Mouse (Mus musculus) CH12.LX (cell line): Measurements from ENCODE around the gene Cib4. TPM values are rescaled to one million over a fixed set of nuclear protein-coding genes. Genes with fewer than 3 reads are reported as not detected.

ENCODE experiments used
- DNase-seq: peaks from one replicate; pipeline ENCODE4 v3.0.0-alpha.2; 2013; ENCODE audit errors: extremely low read depth
- H3K27ac ChIP-seq: 2 replicates; pipeline ENCODE4 v1.5.1; 2012; ENCODE audit warnings: low read depth, mild to moderate bottlenecking, control low read depth, moderate library complexity; ENCODE audit not compliant: insufficient read depth
- H3K27me3 ChIP-seq: replicated peaks from 2 replicates; pipeline ENCODE3; 2012; ENCODE audit warnings: inconsistent platforms
- H3K36me3 ChIP-seq, 2 experiments: replicated peaks in 1 of 2; 2 replicates each; pipeline versions ENCODE3 to v1.6.1; 2012; ENCODE audit warnings: inconsistent platforms in 1 of 2, low read length in 1 of 2, mild to moderate bottlenecking in 1 of 2, mixed read lengths in 1 of 2, moderate library complexity in 1 of 2; ENCODE audit not compliant: control insufficient read depth in 1 of 2, insufficient read depth in 1 of 2
- H3K4me1 ChIP-seq, 2 experiments: 2 replicates each; pipeline ENCODE4 v1.6.1; 2012; ENCODE audit warnings: inconsistent platforms in 1 of 2, moderate library complexity in 1 of 2; ENCODE audit not compliant: insufficient read depth in 2 of 2, control insufficient read depth in 1 of 2
- H3K4me2 ChIP-seq: 2 replicates; pipeline ENCODE4 v1.6.1; 2012; ENCODE audit warnings: low read depth, mild to moderate bottlenecking, control low read depth; ENCODE audit not compliant: poor library complexity, insufficient read depth, severe bottlenecking
- H3K4me3 ChIP-seq, 3 experiments: fragments of 150-350 bp in 1 of 3; sonication (generic) in 1 of 3; replicated peaks in 1 of 3; 2 replicates each; pipeline versions ENCODE3 to v1.5.1; 2011 to 2012; ENCODE audit warnings: low read depth in 2 of 3, low read length in 2 of 3, mild to moderate bottlenecking in 2 of 3, moderate library complexity in 2 of 3, control low read depth in 1 of 3, improper control_type of control experiment in 1 of 3, inconsistent platforms in 1 of 3, mixed read lengths in 1 of 3; ENCODE audit not compliant: poor library complexity in 1 of 3
- H3K79me2 ChIP-seq: replicated peaks from 2 replicates; pipeline ENCODE4 v1.6.1; 2012; ENCODE audit warnings: mild to moderate bottlenecking, moderate library complexity; ENCODE audit not compliant: control insufficient read depth, poor library complexity, insufficient read depth, severe bottlenecking; ENCODE audit errors: extremely low read depth
- H3K9ac ChIP-seq: 2 replicates; pipeline ENCODE4 v1.6.1; 2012; ENCODE audit warnings: low read depth, mild to moderate bottlenecking, control low read depth, moderate library complexity; ENCODE audit not compliant: insufficient read depth
- H3K9me3 ChIP-seq: replicated peaks from 2 replicates; pipeline ENCODE3; 2012; ENCODE audit warnings: low read length, inconsistent platforms, mixed read lengths
- GABPA ChIP-seq: IDR thresholded peaks from 2 replicates; pipeline ENCODE4 v1.6.1; 2012; ENCODE audit warnings: low read depth, low read length, improper control_type of control experiment, inconsistent platforms; ENCODE audit not compliant: insufficient replicate concordance
- HCFC1 ChIP-seq: IDR thresholded peaks from 2 replicates; pipeline ENCODE4 v1.6.1; 2012; ENCODE audit warnings: low read depth, mild to moderate bottlenecking, inconsistent platforms, low read length, improper control_type of control experiment
- JUND ChIP-seq: conservative IDR thresholded peaks from 2 replicates; pipeline ENCODE4 v1.6.1; 2011; ENCODE audit warnings: low read depth, low read length, improper control_type of control experiment
- MAFK ChIP-seq: IDR thresholded peaks from 2 replicates; pipeline ENCODE4 v1.6.1; 2011; ENCODE audit warnings: low read length, improper control_type of control experiment; ENCODE audit not compliant: insufficient replicate concordance
- MAX ChIP-seq: IDR thresholded peaks from 2 replicates; pipeline ENCODE4 v1.6.1; 2011; ENCODE audit warnings: low read length, improper control_type of control experiment
- MEF2A ChIP-seq: IDR thresholded peaks from 2 replicates; pipeline ENCODE4 v1.6.1; 2014; ENCODE audit warnings: low read depth, mild to moderate bottlenecking, inconsistent platforms, low read length, improper control_type of control experiment, borderline replicate concordance
- MXI1 ChIP-seq: IDR thresholded peaks from 2 replicates; pipeline ENCODE4 v1.6.1; 2011; ENCODE audit warnings: mild to moderate bottlenecking, low read depth, low read length, improper control_type of control experiment
- POLR2AphosphoS2 ChIP-seq: IDR thresholded peaks from 2 replicates; pipeline ENCODE4 v1.6.1; 2011; ENCODE audit warnings: low read depth, low read length, improper control_type of control experiment
- UBTF ChIP-seq: IDR thresholded peaks from 2 replicates; pipeline ENCODE4 v1.6.1; 2012; ENCODE audit warnings: low read depth, mild to moderate bottlenecking, inconsistent platforms, low read length, improper control_type of control experiment, moderate library complexity
- ZC3H11A ChIP-seq: IDR thresholded peaks from 2 replicates; pipeline ENCODE4 v1.6.1; 2012; ENCODE audit warnings: low read depth, mild to moderate bottlenecking, inconsistent platforms, low read length, improper control_type of control experiment
- ZNF384 ChIP-seq: IDR thresholded peaks from 2 replicates; pipeline ENCODE4 v1.6.1; 2012; ENCODE audit warnings: low read depth, low read length, improper control_type of control experiment, inconsistent platforms
- dilution Hi-C: fragments of 300-500 bp; cut with MboI; formaldehyde crosslinking; loops from 2 replicates; pipeline ENCODE4 v1.14.3; 2020; ENCODE audit warnings: low sequenced_read_pairs; ENCODE audit not compliant: extremely low pct_unique_long_range_greater_than_20kb, extremely low pct_ligation_motif_present
- in situ Hi-C: fragments of 300-500 bp; cut with MboI; formaldehyde crosslinking; loops from 3 replicates; pipeline ENCODE4 v1.14.3; 2019; ENCODE audit warnings: low sequenced_read_pairs, low pct_ligation_motif_present, low pct_unique_long_range_greater_than_20kb, mixed read lengths
- polyA plus RNA-seq: library from polyadenylated mRNA; unstranded; fragments of >175 nt; gene quantifications from 2 replicates; pipeline ENCODE4 v1.2.1, GENCODE M21; 2012; ENCODE audit warnings: low read depth; ENCODE audit not compliant: insufficient read length
- total RNA-seq, 2 experiments: library from RNA; depleted of rRNA; stranded (reverse); fragments of 300-350 nt in 1 of 2; fragments of >200 nt in 1 of 2; gene quantifications; 2 replicates each; pipeline ENCODE4 v1.2.3; 2012 to 2014

Gene Cib4
- total and polyA plus RNA-seq, 3 experiments, result not detected

- Histone ChIP-seq H3K27ac (no peak overlapping the region; the same call in 1 of the 2 replicates), H3K4me2 (peak overlapping the region; percentile 79; the same call in 1 of the 2 replicates), H3K9me3 (peaks cover 3% of the 10 kb centered on the region), H3K4me1 (peaks cover 19 to 50% of the 10 kb centered on the region in 2 experiments), H3K9ac (peak overlapping the region; percentile 30; the same call in 1 of the 2 replicates), H3K27me3 (peaks cover 14% of the 10 kb centered on the region), H3K4me3 (peak overlapping the region in 1 of 3 experiments; percentile 17), H3K36me3 (no peaks in the 10 kb centered on the region), H3K79me2 (no peaks in the 10 kb centered on the region)
- TF ChIP-seq MAFK, result no peak
- no peak for TF ChIP-seq JUND
- no peak for TF ChIP-seq POLR2AphosphoS2
- TF ChIP-seq UBTF, result no peak
- TF ChIP-seq GABPA, result no peak
- in situ Hi-C loops (no loop called here), dilution Hi-C loops (no loop called here)
- no peak for DNase-seq
Measured at GRCm38 (mm10) chr5:30593360-30593759, 47.7 kb upstream of the Cib4 start.

DNA sequence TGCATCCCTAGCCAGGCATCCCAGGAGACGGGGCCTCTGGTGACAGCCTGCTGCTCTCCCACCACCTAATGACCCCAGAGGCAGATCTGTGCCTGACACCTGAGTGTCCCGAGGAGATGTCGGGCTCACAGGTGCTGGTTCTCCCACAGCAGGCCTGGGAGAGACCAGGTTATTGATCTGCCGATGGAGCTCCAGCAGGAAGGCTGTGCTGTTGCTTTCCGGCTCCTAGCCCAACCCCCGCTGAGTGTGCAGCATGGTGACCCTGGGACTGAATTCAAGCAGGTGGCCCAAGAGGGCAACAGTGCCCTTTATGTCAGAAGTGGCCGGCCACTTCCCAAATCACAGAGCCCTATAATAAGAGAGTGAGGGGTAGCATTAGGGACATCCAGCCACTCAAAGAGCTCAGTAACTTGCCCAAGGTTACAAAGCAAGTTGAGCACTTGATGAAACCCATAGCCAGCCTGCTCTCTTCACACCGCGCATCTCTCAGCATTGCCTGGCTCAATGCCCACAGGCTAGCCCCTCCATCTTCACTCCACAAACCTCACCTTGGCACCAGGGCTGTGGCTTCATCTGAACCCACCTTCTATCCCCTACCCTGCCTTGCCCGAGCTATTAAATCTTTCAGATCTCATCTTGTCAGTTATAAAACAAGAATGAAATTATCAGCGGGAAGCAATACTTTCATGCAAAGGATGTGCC, 46.8 kb upstream of the Cib4 start:
- H3K9me3 ChIP-seq, result peaks cover 5% of the 10 kb centered on the region
- no peak for DNase-seq
- H3K9ac ChIP-seq, result no peak overlapping the region
- peaks cover 18% of the 10 kb centered on the region for H3K27me3 ChIP-seq
- H3K4me2 ChIP-seq, result no peak overlapping the region
- H3K79me2 ChIP-seq, result no peaks in the 10 kb centered on the region
- no peak overlapping the region for H3K27ac ChIP-seq
- TF ChIP-seq MEF2A, result no peak
- TF ChIP-seq ZNF384, result no peak
- no peak for TF ChIP-seq MAX
- no peak for TF ChIP-seq ZC3H11A
- TF ChIP-seq, all 38 proteins: peak for 0
- H3K36me3 ChIP-seq, result no peaks in the 10 kb centered on the region
- H3K4me3 ChIP-seq, result no peak overlapping the region
- in situ Hi-C loops, result no loop called here
- dilution Hi-C loops, result no loop called here
- H3K4me1 ChIP-seq, result peaks cover 22 to 50% of the 10 kb centered on the region in 2 experiments

GRCm38 (mm10) chr5:30591786-30592185, 46.1 kb upstream of the Cib4 start:
- no peak overlapping the region for H3K9ac ChIP-seq
- in situ Hi-C loops (no loop called here), dilution Hi-C loops (no loop called here)
- H3K4me1 ChIP-seq, result peaks cover 22 to 50% of the 10 kb centered on the region in 2 experiments
- TF ChIP-seq HCFC1, result no peak
- no peak for TF ChIP-seq MXI1
- peaks cover 25% of the 10 kb centered on the region for H3K27me3 ChIP-seq
- no peaks in the 10 kb centered on the region for H3K36me3 ChIP-seq
- H3K9me3 ChIP-seq, result peaks cover 5% of the 10 kb centered on the region
- no peak overlapping the region for H3K4me2 ChIP-seq
- H3K27ac ChIP-seq, result no peak overlapping the region
- no peak for DNase-seq
- no peak overlapping the region for H3K4me3 ChIP-seq
- H3K79me2 ChIP-seq, result no peaks in the 10 kb centered on the region
